Mouse (Mus musculus) left cerebral cortex, postnatal 4 days (tissue): ENCODE results near the gene Arhgap19. TPM values are rescaled to one million over a fixed set of nuclear protein-coding genes. Genes with fewer than 3 reads are reported as not detected.

Source experiments
- DNase-seq: peaks from one replicate; pipeline ENCODE4 v3.0.0-alpha.2; 2022
- intact Hi-C: fragments of 180-260 bp; cut with DNase I; formaldehyde crosslinking; loops from one replicate; pipeline ENCODE4 v1.15.1; 2025
- total RNA-seq, 2 experiments: library from RNA; stranded (reverse); gene quantifications; 2 replicates each; pipeline ENCODE4 v1.2.3; 2021

The Arhgap19 gene
- total RNA-seq, 2 experiments from 2014 or later = 4.2 to 4.3 TPM

DNA sequence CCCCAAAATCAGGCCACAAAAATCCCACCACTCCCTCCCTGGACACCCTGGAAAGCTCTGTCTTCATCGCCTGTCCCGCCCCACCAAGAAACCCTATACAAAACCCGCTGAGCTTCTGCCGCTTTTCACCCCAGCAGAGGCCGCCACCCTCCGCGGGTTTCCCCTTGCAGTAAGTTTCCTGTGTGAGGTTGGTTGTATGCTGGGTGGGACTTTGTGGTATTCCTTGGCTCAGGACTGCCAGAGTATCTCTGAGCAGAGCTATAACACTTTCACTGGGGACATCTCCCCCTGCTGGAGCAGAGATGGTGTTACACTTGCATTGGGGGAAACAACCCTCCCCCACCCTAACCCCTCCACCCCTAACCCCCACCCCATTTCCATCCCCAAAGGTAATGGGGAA lies 1.5 kb upstream of the Arhgap19 start:
- intact Hi-C loops = no loop called here
- DNase-seq = no peak

DNA sequence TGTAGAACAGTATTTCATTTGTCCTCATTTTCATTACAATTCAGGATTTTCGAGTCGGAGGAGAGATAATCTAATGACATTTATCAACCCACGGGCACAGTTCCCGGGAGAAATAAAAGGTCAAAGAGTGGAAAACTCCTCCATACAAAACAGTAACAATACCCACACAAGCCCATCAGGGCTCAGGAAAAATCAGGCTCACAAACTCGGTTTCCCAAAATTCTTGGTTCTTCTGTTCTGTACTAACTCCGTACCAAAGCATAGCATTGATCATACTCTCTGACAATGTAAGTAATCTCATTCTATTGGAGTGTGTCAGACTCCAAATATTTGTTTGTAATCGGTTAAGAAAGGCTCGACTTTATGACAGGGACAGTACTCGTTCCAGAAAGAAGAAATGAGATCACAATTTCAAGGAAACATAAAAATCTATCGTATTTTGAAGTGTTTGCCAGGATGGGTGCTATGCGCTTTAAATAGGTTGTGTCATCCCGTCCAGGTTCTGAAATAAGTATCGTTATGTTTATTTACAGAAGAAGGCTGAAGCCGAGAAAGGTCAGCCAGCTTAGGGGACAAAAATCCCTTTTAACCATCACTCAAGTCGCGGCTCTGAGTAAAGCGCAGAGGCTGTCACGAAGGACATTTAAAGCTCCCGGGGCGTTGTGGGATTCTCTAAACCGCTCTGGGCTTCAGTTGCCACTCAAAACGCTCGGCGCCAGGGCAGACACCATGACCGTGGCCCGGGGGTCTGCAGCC lies 683 bp downstream of the Arhgap19 start:
- intact Hi-C loops = no loop called here
- DNase-seq = no peak

DNA sequence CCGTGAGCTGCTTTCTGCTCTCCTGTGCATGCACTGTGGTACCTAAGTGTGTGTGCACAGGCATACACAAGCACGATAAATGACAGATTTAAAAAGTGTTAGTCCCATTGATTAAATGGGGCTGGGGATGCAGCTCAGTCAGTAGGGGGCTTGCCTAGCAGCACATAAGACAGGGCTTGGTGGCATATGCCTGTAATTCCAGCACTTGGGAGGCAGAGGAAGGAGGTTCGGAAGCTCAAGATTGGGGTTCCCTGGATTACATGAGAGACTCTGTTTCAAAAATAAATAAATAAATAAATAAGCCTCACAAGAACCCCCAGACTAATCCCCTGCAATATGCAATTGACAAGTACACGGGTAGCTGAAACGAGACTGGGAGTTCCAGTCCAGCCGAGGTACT lies 1.4 kb downstream of the Arhgap19 start:
- intact Hi-C loops = no loop called here
- no peak for DNase-seq

DNA sequence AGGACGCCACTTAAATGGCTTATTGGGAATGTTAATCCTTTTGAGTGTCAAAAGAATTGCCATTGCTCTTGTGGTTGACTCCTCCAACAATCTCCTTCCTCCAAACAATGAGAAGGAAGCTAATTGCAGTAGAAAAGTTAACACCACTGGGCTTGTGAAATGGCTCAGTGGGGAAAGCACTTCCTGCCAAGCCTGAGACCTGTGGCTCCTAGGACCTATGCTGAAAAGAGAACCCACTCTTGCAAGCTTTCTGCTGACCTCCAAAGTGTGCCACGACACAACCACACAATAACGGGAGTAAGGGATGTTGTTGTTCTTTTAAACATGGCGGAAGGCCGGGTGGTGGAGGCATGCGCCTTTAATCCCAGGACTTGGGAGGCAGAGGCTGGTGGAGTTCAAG lies 4.3 kb downstream of the Arhgap19 start:
- DNase-seq = no peak
- intact Hi-C loops = no loop called here

DNA sequence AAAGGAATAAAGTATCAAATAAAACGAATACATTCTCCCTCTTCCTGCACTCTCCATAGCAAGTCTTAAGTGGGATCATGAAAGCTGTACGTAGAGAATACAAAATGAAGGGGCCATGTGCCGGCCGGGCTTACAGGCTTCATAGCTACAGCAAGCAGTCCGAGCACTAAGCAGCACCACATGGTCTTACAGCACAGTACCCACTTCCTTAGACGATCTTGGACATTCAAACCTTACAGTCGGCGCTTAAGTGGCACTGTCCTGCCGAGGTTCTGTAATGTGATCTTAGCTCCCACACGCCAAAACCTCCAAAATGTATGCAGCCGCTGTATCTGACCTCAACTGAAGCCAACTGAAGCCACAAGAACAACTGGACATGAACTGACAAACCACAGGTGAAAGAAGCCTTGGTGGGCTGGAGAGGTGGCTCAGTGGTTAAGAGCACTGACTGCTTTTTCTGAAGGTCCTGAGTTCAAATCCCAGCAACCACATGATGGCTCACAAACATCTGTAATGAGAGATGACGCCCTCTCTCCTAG lies 5.0 kb downstream of the Arhgap19 start:
- no peak for DNase-seq
- intact Hi-C loops = no loop called here

DNA sequence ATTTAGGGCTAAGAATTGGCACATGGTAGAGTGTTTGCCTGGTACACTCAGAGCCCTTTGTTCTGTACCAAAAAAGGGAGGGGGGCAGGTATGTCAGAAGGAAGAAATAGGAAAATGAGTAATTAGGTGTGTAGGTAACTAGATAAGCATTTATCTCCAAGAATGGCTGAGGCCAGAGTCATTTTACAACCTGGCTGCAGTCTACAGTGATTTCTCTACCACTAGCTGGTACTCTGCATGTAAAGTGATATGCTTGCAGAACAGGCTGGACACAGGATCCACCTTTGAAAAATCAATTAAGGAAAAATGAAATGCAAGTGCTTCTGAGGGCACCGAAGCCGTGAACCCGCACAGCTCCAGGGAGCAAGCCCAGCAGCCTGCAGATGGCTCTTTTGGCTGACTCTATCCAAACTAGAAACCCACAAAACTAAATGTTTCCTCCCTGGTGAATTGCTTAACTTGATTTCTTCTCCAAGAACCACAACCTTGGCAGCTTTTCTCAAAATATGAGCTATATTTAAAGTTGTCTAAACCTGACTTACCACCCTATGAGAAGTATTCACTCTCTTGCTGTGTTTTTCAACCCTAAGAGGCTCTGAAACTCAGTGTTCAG lies 5.6 kb downstream of the Arhgap19 start:
- intact Hi-C loops = no loop called here

DNA sequence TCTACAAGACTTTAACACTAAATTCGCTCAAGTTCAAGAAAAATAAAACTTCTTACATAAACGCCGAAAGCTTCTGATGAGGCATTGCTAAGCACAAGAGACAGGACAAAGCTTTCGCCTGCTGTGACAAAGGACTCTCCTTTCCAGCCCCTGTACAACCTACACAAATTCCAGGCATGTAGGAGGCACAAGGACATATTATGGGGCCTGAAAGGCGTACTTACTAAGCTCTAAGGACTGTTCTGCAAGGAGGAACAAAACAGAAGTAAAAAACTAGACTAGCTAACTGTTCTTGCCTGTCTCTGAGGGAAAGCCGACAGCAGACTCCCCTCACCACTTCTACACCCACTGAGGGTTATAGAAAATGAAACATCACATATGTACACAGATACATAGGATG lies 6.9 kb downstream of the Arhgap19 start:
- intact Hi-C loops = no loop called here
- no peak for DNase-seq

More for the DNA sequence above, 5.6 kb downstream of the Arhgap19 start:
- no peak for DNase-seq

DNA sequence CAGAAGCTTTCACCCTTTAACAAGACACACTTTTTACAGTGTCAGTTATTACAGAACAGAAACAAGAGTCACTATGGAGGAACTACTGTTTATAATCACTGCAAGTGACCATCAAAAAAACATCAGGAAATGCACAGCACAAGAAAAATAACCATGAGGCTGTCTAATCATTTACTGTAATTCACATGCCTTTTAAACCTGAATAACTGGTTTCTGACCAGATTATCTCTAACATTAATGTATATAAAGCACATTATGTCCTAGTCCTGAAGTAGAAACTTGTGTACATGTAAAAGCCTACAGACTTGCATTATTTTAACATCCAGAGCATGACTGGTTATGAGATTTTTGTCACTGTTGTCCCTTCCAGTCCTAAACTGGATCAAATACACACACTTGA lies 7.8 kb downstream of the Arhgap19 start:
- no peak for DNase-seq
- intact Hi-C loops = no loop called here

DNA sequence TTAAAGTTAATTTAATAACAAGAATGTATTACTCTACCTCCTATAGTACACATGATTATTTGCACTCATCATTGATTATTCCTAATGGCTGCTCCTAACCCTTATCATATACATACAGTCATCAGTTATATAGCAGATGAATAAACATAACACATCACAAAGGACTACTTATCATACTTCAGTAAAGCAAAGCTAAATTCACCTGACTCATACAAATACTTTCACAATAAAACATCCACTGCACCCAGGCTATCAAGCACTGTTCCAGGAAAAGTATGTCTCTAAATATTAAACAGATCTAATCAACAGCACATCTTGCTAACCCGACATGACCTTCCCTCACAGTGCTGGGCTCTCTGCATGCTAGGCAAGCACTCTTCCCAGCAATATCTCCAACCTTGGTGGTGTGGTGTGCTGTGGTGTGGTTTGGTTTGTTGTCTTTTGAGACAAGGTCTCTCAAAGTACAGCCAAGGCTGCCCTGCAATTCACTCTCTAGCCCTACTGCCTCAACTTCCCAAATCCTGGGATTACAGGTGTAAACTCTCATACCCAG lies 8.8 kb downstream of the Arhgap19 start:
- intact Hi-C loops = no loop called here
- DNase-seq = no peak

DNA sequence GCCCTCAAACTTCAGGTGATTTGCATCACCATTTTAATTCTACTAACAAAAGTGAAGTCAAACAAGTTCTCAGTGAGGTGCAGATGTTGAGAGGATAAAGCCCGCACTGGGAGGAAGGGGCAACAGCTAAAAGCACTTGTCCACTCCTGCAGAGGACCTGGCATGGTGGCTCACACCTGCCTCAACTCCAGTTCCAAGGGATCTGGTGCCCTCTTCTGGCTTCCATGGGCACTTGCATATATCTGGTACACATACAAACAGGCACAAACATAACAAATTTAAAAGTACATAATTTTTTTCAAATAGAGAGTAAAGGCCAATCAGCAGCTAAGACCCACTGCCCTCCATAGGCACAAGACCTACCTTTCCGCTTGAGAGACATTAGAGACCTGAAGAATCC lies 10.5 kb downstream of the Arhgap19 start:
- intact Hi-C loops = no loop called here
- DNase-seq = no peak

DNA sequence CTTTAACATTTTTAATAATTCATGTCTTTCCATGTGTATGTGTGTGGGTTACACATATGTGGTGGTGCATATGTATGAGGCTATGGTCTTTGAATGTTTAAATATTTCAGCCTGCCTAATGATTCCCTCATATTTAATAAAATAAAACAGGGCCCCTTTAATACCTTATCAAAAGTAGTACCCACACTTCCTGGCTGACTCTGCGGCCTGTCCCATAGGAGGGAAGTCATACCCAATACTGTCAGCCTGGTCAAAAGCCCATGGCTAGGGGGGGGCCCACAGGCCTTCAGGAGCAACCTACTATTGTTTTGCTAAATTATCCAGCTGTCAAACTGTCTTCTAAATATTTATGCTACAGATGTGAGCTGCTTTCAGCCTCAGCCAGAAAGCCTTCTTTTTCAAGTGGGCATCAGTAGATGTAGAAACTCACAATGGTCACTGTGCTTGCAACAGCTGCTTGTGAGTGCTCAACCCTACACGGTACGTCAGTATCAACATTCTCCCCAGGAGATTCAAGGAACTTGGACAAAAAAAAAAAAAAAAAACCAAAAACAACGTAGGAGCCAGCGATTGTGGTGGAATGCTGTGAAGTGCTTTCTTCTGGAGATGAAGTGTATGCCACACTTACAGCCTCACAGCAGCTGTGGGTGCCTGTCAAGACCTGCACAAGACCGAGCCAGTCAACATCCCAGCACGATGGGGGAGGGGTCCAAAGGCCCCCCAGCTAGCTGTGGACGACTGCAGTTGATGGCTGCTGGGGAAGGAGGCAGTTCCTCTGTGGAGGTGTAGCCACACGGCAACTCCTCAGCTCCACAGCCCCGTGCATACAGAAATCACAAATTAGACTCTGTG lies 12.5 kb downstream of the Arhgap19 start:
- DNase-seq = no peak
- intact Hi-C loops = no loop called here

DNA sequence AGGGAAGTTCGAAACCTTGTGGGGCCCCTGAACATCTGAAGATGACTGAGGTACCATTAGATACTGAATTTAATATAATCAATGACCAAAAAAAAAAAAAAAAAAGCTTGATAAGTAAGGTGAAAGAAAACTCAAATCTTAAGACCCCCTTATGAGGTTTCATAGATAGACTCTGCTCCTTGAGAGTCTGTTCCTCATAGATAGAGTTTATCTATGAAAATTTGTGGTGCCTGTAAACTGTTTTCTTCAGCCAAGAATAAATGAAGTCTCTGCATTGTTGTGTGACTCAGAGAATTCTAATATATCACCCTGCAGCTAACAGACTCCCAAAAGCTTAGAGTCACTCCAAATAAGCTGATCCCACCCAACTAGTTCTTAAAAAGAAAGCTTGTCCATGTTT lies 15.0 kb downstream of the Arhgap19 start:
- intact Hi-C loops = no loop called here
- no peak for DNase-seq

DNA sequence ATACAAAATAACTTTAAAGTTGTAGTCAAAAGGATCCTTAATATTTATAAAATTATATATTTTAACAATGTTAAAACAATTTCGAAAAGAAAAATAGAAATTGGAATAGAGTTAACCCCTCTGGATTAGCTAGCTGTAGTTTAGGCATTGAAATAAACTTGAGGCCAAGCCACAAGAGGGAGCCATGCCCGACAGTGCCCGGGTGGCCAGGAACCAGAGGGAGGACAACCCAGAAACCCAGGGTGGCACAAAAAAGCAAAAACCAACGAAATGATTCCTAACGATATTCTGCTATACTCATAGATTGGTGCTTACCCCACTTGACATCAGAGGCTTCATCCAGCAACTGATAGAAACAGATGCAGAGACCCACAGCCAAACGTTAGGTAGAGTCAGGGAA lies 24.3 kb downstream of the Arhgap19 start:
- intact Hi-C loops = no loop called here
- DNase-seq = no peak

DNA sequence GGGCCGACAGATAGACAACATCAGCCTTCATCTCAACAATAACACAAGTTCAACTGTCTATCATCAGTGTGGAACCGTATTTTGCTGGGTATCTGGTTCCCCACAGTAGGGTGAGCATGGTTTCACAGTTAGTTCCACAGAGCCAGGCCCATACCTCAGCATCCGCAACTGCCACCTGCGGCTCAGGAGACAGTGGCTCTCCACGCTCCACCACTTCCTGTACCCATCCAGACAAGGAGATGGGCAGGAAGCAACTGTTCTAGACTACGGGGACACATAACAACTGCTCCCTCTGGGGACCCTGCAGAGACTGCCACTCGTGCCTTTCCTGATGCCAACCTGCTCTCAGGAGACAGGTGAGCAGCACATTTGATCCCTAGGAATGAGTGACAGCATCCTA lies 33.1 kb downstream of the Arhgap19 start:
- intact Hi-C loops = loop anchor here (10.0 kb wide), 3 partner anchors 284 to 684 kb away; partner anchors contain the start of gene Lcor

DNA sequence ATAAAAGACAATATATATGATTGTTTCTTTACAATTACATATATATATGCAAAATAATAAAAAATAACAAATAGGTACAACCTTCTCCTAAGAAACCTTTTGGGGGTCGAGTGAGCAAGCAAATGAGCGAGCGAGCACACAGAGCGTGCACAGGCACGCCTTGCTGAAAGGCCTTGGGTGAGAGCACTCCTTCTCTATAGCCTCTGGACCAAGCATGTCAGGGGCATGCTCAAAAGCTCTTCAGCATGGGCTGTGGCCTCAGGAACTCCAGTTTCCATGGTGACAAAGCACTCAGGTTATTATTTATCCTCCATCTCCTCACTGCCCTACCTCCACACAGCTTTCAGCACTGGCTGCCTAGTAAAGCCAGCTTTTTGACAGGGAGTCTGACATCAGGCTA lies 35.2 kb downstream of the Arhgap19 start:
- intact Hi-C loops = loop anchor here (10.0 kb wide), 3 partner anchors 282 to 682 kb away; partner anchors contain the start of gene Lcor
- no peak for DNase-seq

More for the DNA sequence above, 33.1 kb downstream of the Arhgap19 start:
- DNase-seq = no peak

DNA sequence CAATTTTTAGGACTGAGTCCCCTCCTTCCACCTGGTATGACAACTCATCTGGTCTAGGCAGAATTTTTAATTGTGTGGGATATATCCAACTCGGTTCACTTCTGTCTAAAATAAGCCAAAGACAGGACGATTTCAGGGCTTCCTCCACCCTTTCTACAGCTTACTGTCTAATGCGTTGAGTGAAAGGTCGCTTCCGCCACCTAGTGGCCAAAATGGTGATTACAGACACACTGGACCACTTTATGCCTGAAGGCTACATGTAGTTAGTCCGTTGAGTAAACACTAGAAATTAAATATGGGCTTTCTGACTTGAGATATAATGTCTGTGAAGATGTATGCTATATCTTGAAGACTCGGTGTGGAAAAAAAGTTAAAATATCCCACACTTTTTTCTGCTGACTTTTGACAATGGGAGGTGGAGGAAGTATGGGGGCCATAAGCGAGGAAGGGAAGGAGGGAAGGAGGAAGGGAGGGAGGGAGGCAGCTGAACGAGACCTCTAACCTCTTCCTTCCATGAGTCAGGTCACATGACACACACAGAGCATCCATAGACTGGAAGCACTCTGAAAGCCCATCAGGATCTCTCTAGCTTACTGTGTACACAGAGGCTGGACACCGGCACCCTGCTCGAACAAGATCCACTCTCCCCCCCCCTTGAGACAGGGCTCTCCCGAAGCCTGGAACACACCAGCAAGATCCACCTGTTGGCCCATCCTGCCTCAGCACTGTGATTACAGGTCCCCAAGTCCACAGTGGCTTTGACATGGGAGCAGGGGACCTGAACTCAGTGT lies 37.8 kb downstream of the Arhgap19 start:
- peak; percentile 87 for DNase-seq
- intact Hi-C loops = loop anchor here (5.0 to 10.0 kb wide), 4 partner anchors 117 to 679 kb away; partner anchors contain the start of gene Lcor

DNA sequence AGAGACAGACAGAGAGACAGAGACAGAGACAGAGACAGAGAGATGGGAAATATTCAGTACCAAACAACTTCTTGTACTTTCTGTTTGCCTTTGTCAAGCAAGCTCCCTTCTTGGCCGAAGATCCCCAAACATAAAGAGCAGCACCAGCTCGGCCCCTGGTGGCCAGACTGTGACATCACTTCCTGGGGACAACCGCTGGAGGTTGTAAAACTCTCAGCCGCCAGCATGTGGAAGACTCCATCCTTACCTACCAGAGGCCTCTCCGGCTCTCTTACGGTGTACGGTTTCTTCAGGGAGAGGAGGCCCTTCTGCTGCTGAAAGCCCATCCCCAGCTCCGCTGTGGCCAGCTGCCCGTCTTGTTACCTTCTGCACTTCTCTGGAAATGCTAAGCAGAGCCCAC lies 40.3 kb downstream of the Arhgap19 start:
- DNase-seq = peak; percentile 54
- intact Hi-C loops = loop anchor here (5.0 to 10.0 kb wide), 4 partner anchors 114 to 677 kb away; partner anchors contain the start of gene Lcor

DNA sequence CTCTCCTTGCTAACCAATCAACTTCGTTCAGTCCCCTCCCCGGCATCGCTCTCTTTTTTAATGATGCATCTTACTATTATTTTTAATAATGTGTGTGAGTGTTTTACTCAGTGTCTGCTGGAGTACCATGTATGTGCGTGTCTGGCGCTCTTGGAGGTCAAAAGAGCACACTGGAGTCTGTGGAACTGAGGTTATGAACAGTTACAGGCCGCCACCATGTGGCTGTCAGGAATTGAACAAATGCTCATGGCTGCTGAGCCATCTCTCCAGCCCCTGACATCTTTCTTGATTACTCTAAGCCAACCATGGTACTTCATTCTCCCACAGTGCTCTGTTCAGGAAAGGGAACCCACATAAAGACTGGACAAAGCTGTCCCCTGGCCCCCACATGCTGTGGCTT lies 42.1 kb downstream of the Arhgap19 start:
- no peak for DNase-seq
- intact Hi-C loops = loop anchor here (5.0 to 10.0 kb wide), 4 partner anchors 112 to 675 kb away; partner anchors contain the start of gene Lcor

DNA sequence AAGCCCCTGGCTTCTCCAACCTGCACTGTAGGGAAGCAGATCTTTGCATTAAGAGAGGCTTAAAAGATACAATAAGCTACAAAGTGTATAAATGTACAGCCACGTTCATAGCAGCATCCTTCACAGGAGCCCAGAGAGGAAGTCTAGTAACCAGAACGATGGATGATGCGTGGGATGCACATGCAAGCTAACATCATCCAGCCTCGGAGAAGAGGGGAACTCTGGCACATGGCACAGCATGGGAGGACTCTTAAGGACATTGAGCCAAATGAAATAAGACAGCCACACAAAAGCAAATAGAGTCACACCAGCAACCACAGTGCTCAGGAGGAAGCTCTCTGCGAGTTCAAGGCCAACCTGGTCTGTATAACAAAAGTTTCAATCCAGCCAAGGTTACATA lies 42.6 kb downstream of the Arhgap19 start:
- DNase-seq = no peak
- intact Hi-C loops = no loop called here

DNA sequence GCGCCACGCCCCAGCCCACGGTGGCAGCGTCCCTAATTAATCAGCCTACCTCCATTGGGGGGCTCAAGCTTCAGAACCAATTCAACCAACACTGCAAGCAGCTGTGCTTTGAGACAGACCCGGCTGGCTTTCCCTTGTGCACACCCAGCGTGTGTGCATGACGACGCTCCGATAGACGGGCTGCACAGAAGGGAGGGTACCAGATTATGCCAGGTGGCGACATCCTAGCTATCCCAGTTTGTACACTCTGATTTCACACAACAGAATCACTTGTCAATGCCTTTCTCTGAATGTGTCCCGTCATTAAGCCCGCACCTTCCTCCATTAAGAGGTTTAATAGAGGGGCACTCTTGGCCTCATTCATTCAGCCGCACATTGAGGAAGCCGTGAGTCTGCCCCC lies 47.1 kb downstream of the Arhgap19 start:
- intact Hi-C loops = no loop called here
- no peak for DNase-seq
